Mouse (Mus musculus): ENCODE results near the gene Gns. TPM values are rescaled to one million over a fixed set of nuclear protein-coding genes. Genes with fewer than 3 reads are reported as not detected.

Gene Gns
- polyA plus RNA-seq, 1 experiment from 2014 or later, result 63.2 TPM

GRCm38 (mm10) chr10:121425506-121426025 is 60.7 kb downstream of the Gns start:
- H3K27ac ChIP-seq, result 0 out of 2 replicates have a peak overlapping the region, but pooled peaks have one; percentile 42
- TF ChIP-seq CTCF (IDR thresholded peaks at IDR 0.05; ENCODE audit: low read depth), result no peak
- DNase-seq (ENCODE audit: low spot score) (no peak), ATAC-seq (replicated peaks; ENCODE audit: low FRiP score, low read depth) (no peak)
- H3K9ac ChIP-seq (ENCODE audit: low read depth, low read length), result no peak overlapping the region
- H3K27me3 ChIP-seq (ENCODE audit: insufficient read depth, low read length), result no peaks in the 10 kb centered on the region
- no peaks in the 10 kb centered on the region for H3K36me3 ChIP-seq (ENCODE audit: insufficient read depth, low read length)
- no peaks in the 10 kb centered on the region for H3K9me3 ChIP-seq (replicated peaks; ENCODE audit: low read length)
- no peak overlapping the region for H3K4me2 ChIP-seq (ENCODE audit: low read length)
- 68% methylated on average over 14 of the region's 14 CpGs for WGBS
- no peak overlapping the region for H3K4me3 ChIP-seq (replicated peaks; ENCODE audit: low read depth, low read length)
- H3K4me1 ChIP-seq (replicated peaks; ENCODE audit: insufficient read depth, low read length), result peaks cover 49% of the 10 kb centered on the region

GRCm38 (mm10) chr10:121426458-121427070 is 61.7 kb downstream of the Gns start:
- Histone ChIP-seq H3K4me2 (ENCODE audit: low read length) (no peak overlapping the region), H3K27me3 (ENCODE audit: insufficient read depth, low read length) (no peaks in the 10 kb centered on the region), H3K27ac (peak overlapping the region; percentile 70), H3K36me3 (ENCODE audit: insufficient read depth, low read length) (no peaks in the 10 kb centered on the region), H3K4me1 (replicated peaks; ENCODE audit: insufficient read depth, low read length) (peaks cover 55% of the 10 kb centered on the region), H3K4me3 (replicated peaks; ENCODE audit: low read depth, low read length) (no peak overlapping the region), H3K9me3 (replicated peaks; ENCODE audit: low read length) (no peaks in the 10 kb centered on the region), H3K9ac (ENCODE audit: low read depth, low read length) (no peak overlapping the region)
- ATAC-seq (replicated peaks; ENCODE audit: low FRiP score, low read depth) (no peak), DNase-seq (ENCODE audit: low spot score) (peak; percentile 63)
- WGBS, result 20% methylated on average over 5 of the region's 5 CpGs
- TF ChIP-seq CTCF (IDR thresholded peaks at IDR 0.05; ENCODE audit: low read depth), result no peak; the same call in 1 of the 2 replicates

GRCm38 (mm10) chr10:121427136-121427535 is 62.2 kb downstream of the Gns start:
- H3K9me3 ChIP-seq (replicated peaks; ENCODE audit: low read length), result no peaks in the 10 kb centered on the region
- no peak for DNase-seq (ENCODE audit: low spot score)
- no peaks in the 10 kb centered on the region for H3K27me3 ChIP-seq (ENCODE audit: insufficient read depth, low read length)
- H3K4me1 ChIP-seq (replicated peaks; ENCODE audit: insufficient read depth, low read length), result peaks cover 53% of the 10 kb centered on the region
- TF ChIP-seq CTCF (IDR thresholded peaks at IDR 0.05; ENCODE audit: low read depth), result peak; percentile 67
- H3K27ac ChIP-seq, result peak overlapping the region; percentile 70
- 56% methylated on average over 5 of the region's 5 CpGs for WGBS
- H3K4me2 ChIP-seq (ENCODE audit: low read length), result no peak overlapping the region
- H3K9ac ChIP-seq (ENCODE audit: low read depth, low read length), result no peak overlapping the region
- ATAC-seq (replicated peaks; ENCODE audit: low FRiP score, low read depth), result no peak
- H3K36me3 ChIP-seq (ENCODE audit: insufficient read depth, low read length), result no peaks in the 10 kb centered on the region
- H3K4me3 ChIP-seq (replicated peaks; ENCODE audit: low read depth, low read length), result no peak overlapping the region

GRCm38 (mm10) chr10:121428011-121428711 is 63.3 kb downstream of the Gns start:
- TF ChIP-seq CTCF (IDR thresholded peaks at IDR 0.05; ENCODE audit: low read depth), result no peak
- Histone ChIP-seq H3K4me1 (replicated peaks; ENCODE audit: insufficient read depth, low read length) (peaks cover 49% of the 10 kb centered on the region), H3K27ac (peak overlapping the region; percentile 85), H3K4me3 (replicated peaks; ENCODE audit: low read depth, low read length) (no peak overlapping the region), H3K36me3 (ENCODE audit: insufficient read depth, low read length) (no peaks in the 10 kb centered on the region), H3K9me3 (replicated peaks; ENCODE audit: low read length) (no peaks in the 10 kb centered on the region), H3K4me2 (ENCODE audit: low read length) (no peak overlapping the region), H3K27me3 (ENCODE audit: insufficient read depth, low read length) (no peaks in the 10 kb centered on the region), H3K9ac (ENCODE audit: low read depth, low read length) (no peak overlapping the region)
- DNase-seq (ENCODE audit: low spot score), result no peak
- ATAC-seq (replicated peaks; ENCODE audit: low FRiP score, low read depth), result no peak
- 63% methylated on average over 15 of the region's 15 CpGs for WGBS

- Histone ChIP-seq H3K4me2 (ENCODE audit: low read length) (no peak overlapping the region; the same call in 1 of the 2 replicates), H3K4me3 (replicated peaks; ENCODE audit: low read depth, low read length) (no peak overlapping the region), H3K9ac (ENCODE audit: low read depth, low read length) (no peak overlapping the region), H3K27me3 (ENCODE audit: insufficient read depth, low read length) (no peaks in the 10 kb centered on the region), H3K27ac (peak overlapping the region; percentile 85), H3K9me3 (replicated peaks; ENCODE audit: low read length) (no peaks in the 10 kb centered on the region), H3K36me3 (ENCODE audit: insufficient read depth, low read length) (no peaks in the 10 kb centered on the region), H3K4me1 (replicated peaks; ENCODE audit: insufficient read depth, low read length) (peaks cover 41% of the 10 kb centered on the region)
- TF ChIP-seq CTCF (IDR thresholded peaks at IDR 0.05; ENCODE audit: low read depth), result no peak
- DNase-seq (ENCODE audit: low spot score) (peak; percentile 73), ATAC-seq (replicated peaks; ENCODE audit: low FRiP score, low read depth) (peak; percentile 52)
- WGBS, result 14% methylated on average over 2 of the region's 2 CpGs
Measured at GRCm38 (mm10) chr10:121429089-121429488, 64.2 kb downstream of the Gns start.

- no peak for DNase-seq (ENCODE audit: low spot score)
- H3K9me3 ChIP-seq (replicated peaks; ENCODE audit: low read length), result no peaks in the 10 kb centered on the region
- peak overlapping the region; percentile 45; the same call in 1 of the 2 replicates for H3K9ac ChIP-seq (ENCODE audit: low read depth, low read length)
- no peaks in the 10 kb centered on the region for H3K27me3 ChIP-seq (ENCODE audit: insufficient read depth, low read length)
- H3K36me3 ChIP-seq (ENCODE audit: insufficient read depth, low read length), result no peaks in the 10 kb centered on the region
- peaks cover 39% of the 10 kb centered on the region for H3K4me1 ChIP-seq (replicated peaks; ENCODE audit: insufficient read depth, low read length)
- no peak for ATAC-seq (replicated peaks; ENCODE audit: low FRiP score, low read depth)
- H3K4me3 ChIP-seq (replicated peaks; ENCODE audit: low read depth, low read length), result no peak overlapping the region
- H3K27ac ChIP-seq, result peak overlapping the region; percentile 85
- no peak for TF ChIP-seq CTCF (IDR thresholded peaks at IDR 0.05; ENCODE audit: low read depth)
- WGBS, result 24% methylated on average over 8 of the region's 8 CpGs
- peak overlapping the region; percentile 45 for H3K4me2 ChIP-seq (ENCODE audit: low read length)
Measured at GRCm38 (mm10) chr10:121429581-121429980, 64.7 kb downstream of the Gns start.

Measured in kidney, postnatal 0 days (tissue).